Comparison of ENCODE assay signal across 19 mouse cellular contexts in the genomic region with DNA sequence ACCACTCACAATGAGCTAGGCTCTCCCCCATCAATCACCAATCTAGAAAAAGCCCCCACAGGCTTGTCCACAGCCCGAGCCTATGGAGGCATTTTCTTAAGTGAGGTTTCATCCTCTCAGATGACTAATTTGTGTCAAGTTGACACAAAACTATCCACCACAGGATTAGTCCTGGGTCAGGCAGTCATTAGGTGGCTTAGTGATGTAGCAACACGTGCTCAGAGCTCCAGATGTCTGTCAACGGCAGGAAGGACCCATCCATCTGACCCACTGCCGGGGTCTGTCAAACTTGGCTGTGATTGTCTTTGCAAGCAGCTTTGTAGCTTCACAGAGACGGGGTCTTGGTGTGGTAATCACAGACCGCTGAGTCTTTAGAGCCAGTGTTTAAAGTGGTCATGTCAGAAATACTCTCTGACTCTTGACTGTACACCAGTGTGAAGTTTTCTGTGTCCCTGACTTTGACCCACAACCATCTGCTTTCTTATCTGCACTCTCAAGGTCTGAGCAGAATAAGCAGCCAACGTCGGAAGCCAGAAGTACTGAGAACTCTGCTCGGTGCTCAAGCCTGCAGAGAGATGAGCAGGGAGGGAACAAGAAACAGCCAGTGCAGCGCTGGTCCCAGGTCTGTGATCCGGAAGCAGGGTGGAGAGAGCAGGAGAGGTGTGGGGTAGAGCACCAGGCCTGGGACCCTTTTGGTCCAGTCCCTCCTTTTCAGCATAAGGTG.
A peak's percentile ranks its signal among the peaks of the same experiment; 100 is the strongest.
DNase-seq lines count a peak whose midpoint lies in the region; ATAC-seq lines count a peak whose summit lies in the region.
"Had no signal": no experiment of that assay in that cellular context is flagged by ENCODE, and none has a peak within 500 bp of the region (broad histone marks: within the 10 kb centered on the region; RNA-seq: fewer than 3 reads in every experiment).

No protein-coding gene starts in this region.

- ATAC-seq in megakaryocyte-erythroid progenitor cell, adult 5-6 weeks (replicated peaks; ENCODE audit: low FRiP score, low TSS enrichment, poor library complexity, severe bottlenecking) = peak; percentile 73
- ATAC-seq: forebrain, postnatal 0 days; hindbrain, embryonic 16.5 days; intestine, embryonic 15.5 days; lung, postnatal 0 days; Patski had no signal

- peak; percentile 71 for DNase-seq in ovary, adult 18-20 months (ENCODE audit: low spot score)
- no peak for DNase-seq in ovary, postnatal 10 days (ENCODE audit: low spot score)
- DNase-seq in adrenal gland, adult 2 months = peak; percentile 62
- DNase-seq in adrenal gland, postnatal 36 days = peak; percentile 42 to 48
- DNase-seq in neural tube, embryonic 10.5 days (ENCODE audit: extremely low spot score, low spot score) = no peak
- DNase-seq in left cerebral cortex, postnatal 36 days (ENCODE audit: low spot score in 2 of 2) = no peak
- DNase-seq: cerebellum, adult 18-20 months; cerebellum, postnatal 14 days; forebrain, postnatal 0 days; gastrocnemius, postnatal 14 days; kidney, adult 8-10 months; kidney, postnatal 14 days; right cerebral cortex, postnatal 14 days; thymus, postnatal 14 days had no signal

- intact Hi-C loops in left cerebral cortex, postnatal 36 days (cut with DNase I) = no loop called here

Comparison
In these comparisons a context has a peak if more than half of its experiments do, and no peak if none do; other contexts are left out.
1. DNase-seq: peak in ovary, adult 18-20 months (single experiment), adrenal gland, adult 2 months (single experiment) and adrenal gland, postnatal 36 days (2 of 2); none in ovary, postnatal 10 days (single experiment), neural tube, embryonic 10.5 days (single experiment) and left cerebral cortex, postnatal 36 days (0 of 2).